8 mouse cellular contexts compared by ENCODE assay signal in genomic region chr9:115665337-115666004, GRCm38 (mm10).
DNase-seq lines count a peak whose midpoint lies in the region; ATAC-seq and TF ChIP-seq lines count a peak whose summit lies in the region.

No protein-coding gene starts in this region.

- 37% methylated on average over 5 of the region's 5 CpGs for WGBS in stomach, embryonic 16.5 days
- WGBS in stomach, postnatal 0 days, result 37% methylated on average over 5 of the region's 5 CpGs
- WGBS in kidney, postnatal 0 days, result 18% methylated on average over 5 of the region's 5 CpGs

- no peak for TF ChIP-seq EP300 in stomach, postnatal 0 days (optimal IDR thresholded peaks at IDR 0.05)

- no peaks in the 10 kb centered on the region for H3K27me3 ChIP-seq in stomach, embryonic 16.5 days (ENCODE audit: control insufficient read depth, insufficient read depth, low read length)
- H3K27me3 ChIP-seq in stomach, postnatal 0 days (ENCODE audit: control insufficient read depth, insufficient read depth, low read length), result no peaks in the 10 kb centered on the region
- no peaks in the 10 kb centered on the region for H3K27me3 ChIP-seq in kidney, postnatal 0 days (ENCODE audit: insufficient read depth, low read length)

- no peak overlapping the region for H3K4me2 ChIP-seq in stomach, embryonic 16.5 days (ENCODE audit: low read depth, low read length)
- no peak overlapping the region for H3K4me2 ChIP-seq in stomach, postnatal 0 days (replicated peaks; ENCODE audit: low read depth)
- H3K4me2 ChIP-seq in kidney, postnatal 0 days (ENCODE audit: low read length), result no peak overlapping the region

- no peaks in the 10 kb centered on the region for H3K4me1 ChIP-seq in stomach, embryonic 16.5 days (ENCODE audit: control insufficient read depth, insufficient read depth, low read length)
- no peaks in the 10 kb centered on the region for H3K4me1 ChIP-seq in stomach, postnatal 0 days (replicated peaks; ENCODE audit: control insufficient read depth, insufficient read depth)
- no peaks in the 10 kb centered on the region for H3K4me1 ChIP-seq in kidney, postnatal 0 days (replicated peaks; ENCODE audit: insufficient read depth, low read length)

- no peak overlapping the region for H3K9ac ChIP-seq in stomach, embryonic 16.5 days (ENCODE audit: low read length)
- no peak overlapping the region for H3K9ac ChIP-seq in stomach, postnatal 0 days (ENCODE audit: low read length)
- H3K9ac ChIP-seq in kidney, postnatal 0 days (ENCODE audit: low read depth, low read length), result no peak overlapping the region

- DNase-seq in embryo, embryonic 10.5 days (ENCODE audit: low spot score), result peak; percentile 23
- DNase-seq in embryo, embryonic 11 days, result no peak
- DNase-seq in stomach, postnatal 0 days (ENCODE audit: low spot score), result no peak
- peak; percentile 74 for DNase-seq in kidney, postnatal 0 days (ENCODE audit: low spot score)
- no peak for DNase-seq in cerebellum, postnatal 10 days
- DNase-seq in T-cell, adult 2 months (ENCODE audit: low spot score), result no peak
- DNase-seq in adipocyte (ENCODE audit: low spot score), result no peak

- no peak for TF ChIP-seq CTCF in stomach, postnatal 0 days (IDR thresholded peaks at IDR 0.05; ENCODE audit: low read depth)
- TF ChIP-seq CTCF in kidney, postnatal 0 days (IDR thresholded peaks at IDR 0.05; ENCODE audit: low read depth), result no peak

- H3K9me3 ChIP-seq in stomach, embryonic 16.5 days (replicated peaks; ENCODE audit: control insufficient read depth, low read length), result no peaks in the 10 kb centered on the region
- H3K9me3 ChIP-seq in stomach, postnatal 0 days (ENCODE audit: control insufficient read depth, low read length), result no peaks in the 10 kb centered on the region
- no peaks in the 10 kb centered on the region for H3K9me3 ChIP-seq in kidney, postnatal 0 days (replicated peaks; ENCODE audit: low read length)

- H3K27ac ChIP-seq in stomach, embryonic 16.5 days (ENCODE audit: low read length), result peak overlapping the region; percentile 17; the same call in 1 of the 2 replicates
- H3K27ac ChIP-seq in stomach, postnatal 0 days (replicated peaks), result no peak overlapping the region
- H3K27ac ChIP-seq in kidney, postnatal 0 days, result peak overlapping the region; percentile 13; the same call in 1 of the 2 replicates

- H3K4me3 ChIP-seq in stomach, embryonic 16.5 days (replicated peaks; ENCODE audit: low read length), result no peak overlapping the region
- H3K4me3 ChIP-seq in stomach, postnatal 0 days (ENCODE audit: low read depth, low read length), result no peak overlapping the region
- H3K4me3 ChIP-seq in kidney, postnatal 0 days (replicated peaks; ENCODE audit: low read depth, low read length), result no peak overlapping the region

- no peak for ATAC-seq in stomach, embryonic 16.5 days (ENCODE audit: insufficient read depth, low FRiP score)
- no peak for ATAC-seq in stomach, postnatal 0 days (ENCODE audit: low FRiP score, low TSS enrichment)
- no peak for ATAC-seq in kidney, postnatal 0 days (replicated peaks; ENCODE audit: low FRiP score, low read depth)

- no peaks in the 10 kb centered on the region for H3K36me3 ChIP-seq in stomach, embryonic 16.5 days (ENCODE audit: control insufficient read depth, insufficient read depth, low read length)
- no peaks in the 10 kb centered on the region for H3K36me3 ChIP-seq in stomach, postnatal 0 days (ENCODE audit: control insufficient read depth, insufficient read depth, low read length)
- H3K36me3 ChIP-seq in kidney, postnatal 0 days (ENCODE audit: insufficient read depth, low read length), result no peaks in the 10 kb centered on the region

Comparison
In these comparisons a context has a peak if more than half of its experiments do, and no peak if none do; other contexts are left out.
1. DNase-seq: peak in embryo, embryonic 10.5 days (single experiment) and kidney, postnatal 0 days (single experiment); none in embryo, embryonic 11 days (single experiment), stomach, postnatal 0 days (single experiment), cerebellum, postnatal 10 days (0 of 2), T-cell, adult 2 months (single experiment) and adipocyte (single experiment).